Mouse (Mus musculus): ENCODE measurements around the gene Vmn2r114. TPM values are rescaled to one million over a fixed set of nuclear protein-coding genes. Genes with fewer than 3 reads are reported as not detected.
"Not testable (repeated sequence)": the region's sequence is repeated elsewhere in the genome, so short reads cannot be mapped to it uniquely, and the experiment has no call there.

The Vmn2r114 gene
- polyA plus RNA-seq (2014; fragmentation: Nextera tagmentation; extraction: Ambion mirVana): not detected in 2 replicates

DNA sequence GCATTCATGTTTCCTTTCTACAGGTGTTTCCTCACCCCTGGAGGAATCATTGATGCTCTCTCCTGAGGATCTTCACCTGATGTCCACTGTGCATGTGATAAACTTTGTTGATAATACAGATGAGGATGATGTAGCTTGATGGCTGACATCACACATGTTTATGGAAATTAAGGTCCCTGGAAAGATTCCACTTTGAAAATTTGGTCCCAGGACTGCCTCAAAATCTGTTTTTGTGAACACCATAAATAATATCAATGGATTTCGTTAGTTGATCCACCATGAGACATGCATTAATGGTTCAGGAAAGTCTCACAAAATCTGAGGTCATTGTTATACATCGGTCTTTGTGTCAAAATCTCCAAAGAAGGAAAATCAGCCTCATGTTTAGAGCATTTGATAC is at the start of gene Vmn2r114:
Vmn2r114 (minus strand) TSS at position 101 of the 400 bp plus-strand sequence.
- 75% methylated on average over 2 of the region's 2 CpGs for WGBS
- H3K9me3 ChIP-seq (ENCODE audit: control insufficient read depth, low read length); H3K4me3 ChIP-seq (ENCODE audit: low read length); H3K4me1 ChIP-seq (ENCODE audit: control insufficient read depth, insufficient read depth, low read length); H3K4me2 ChIP-seq (replicated peaks; ENCODE audit: low read depth, low read length); H3K9ac ChIP-seq (ENCODE audit: low read depth, low read length); H3K36me3 ChIP-seq (ENCODE audit: control insufficient read depth, insufficient read depth, low read length); H3K27me3 ChIP-seq (ENCODE audit: control insufficient read depth, insufficient read depth, low read length); H3K27ac ChIP-seq (ENCODE audit: low read depth, low read length); ATAC-seq (ENCODE audit: low FRiP score, low TSS enrichment): not testable (repeated sequence)

DNA sequence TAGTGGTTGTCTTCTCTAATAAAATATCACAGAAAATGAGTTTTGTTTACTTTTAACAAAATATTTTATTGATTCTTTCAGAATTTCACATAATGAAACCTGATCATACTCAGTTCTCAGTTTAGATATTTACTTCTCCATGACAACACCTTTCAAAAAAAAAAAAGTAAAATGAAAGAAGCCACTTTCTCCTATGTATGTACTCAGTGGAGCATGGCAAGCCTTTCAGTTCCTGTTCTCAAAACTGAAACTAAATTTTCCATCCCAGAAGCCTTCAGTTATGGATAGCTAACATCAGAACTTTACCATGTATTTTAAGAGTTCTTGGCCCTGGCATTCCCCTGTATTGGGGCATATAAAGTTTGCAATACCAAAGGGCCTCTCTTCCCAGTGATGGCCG is 39.3 kb upstream of the Vmn2r114 start:
- no peak for ATAC-seq (ENCODE audit: low FRiP score, low TSS enrichment)
- no peak overlapping the region for H3K4me2 ChIP-seq (replicated peaks; ENCODE audit: low read depth, low read length)
- 67% methylated on average over 1 of the region's 1 CpGs for WGBS
- no peaks in the 10 kb centered on the region for H3K4me1 ChIP-seq (ENCODE audit: control insufficient read depth, insufficient read depth, low read length)
- H3K4me3 ChIP-seq (ENCODE audit: low read length): no peak overlapping the region
- H3K27ac ChIP-seq (ENCODE audit: low read depth, low read length): no peak overlapping the region
- H3K36me3 ChIP-seq (ENCODE audit: control insufficient read depth, insufficient read depth, low read length): no peaks in the 10 kb centered on the region
- H3K9me3 ChIP-seq (ENCODE audit: control insufficient read depth, low read length): no peaks in the 10 kb centered on the region
- H3K27me3 ChIP-seq (ENCODE audit: control insufficient read depth, insufficient read depth, low read length): no peaks in the 10 kb centered on the region
- H3K9ac ChIP-seq (ENCODE audit: low read depth, low read length): no peak overlapping the region

DNA sequence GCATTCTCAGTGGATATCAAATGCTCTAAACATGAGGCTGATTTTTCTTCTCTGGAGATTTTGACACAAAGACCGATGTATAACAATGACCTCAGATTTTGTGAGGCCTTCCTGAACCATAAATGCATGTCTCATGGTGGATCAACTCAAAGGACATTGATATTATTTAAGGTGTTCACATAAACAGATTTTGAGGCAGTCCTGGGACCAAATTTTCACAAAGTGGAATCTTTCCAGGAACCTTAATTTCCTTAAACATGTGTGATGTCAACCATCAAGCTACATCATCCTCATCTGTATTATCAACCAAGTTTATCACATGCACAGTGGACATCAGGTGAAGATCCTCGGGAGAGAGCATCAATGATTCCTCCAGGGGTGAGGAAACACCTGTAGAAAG is 31.1 kb upstream of the Vmn2r114 start, which contains the start of gene Vmn2r115:
Vmn2r115 (plus strand) TSS at position 301 of the 400 bp plus-strand sequence.
- not testable (repeated sequence) for ATAC-seq (ENCODE audit: low FRiP score, low TSS enrichment); H3K27me3 ChIP-seq (ENCODE audit: control insufficient read depth, insufficient read depth, low read length); H3K9me3 ChIP-seq (ENCODE audit: control insufficient read depth, low read length); H3K4me2 ChIP-seq (replicated peaks; ENCODE audit: low read depth, low read length); H3K4me3 ChIP-seq (ENCODE audit: low read length); H3K4me1 ChIP-seq (ENCODE audit: control insufficient read depth, insufficient read depth, low read length); H3K9ac ChIP-seq (ENCODE audit: low read depth, low read length); H3K27ac ChIP-seq (ENCODE audit: low read depth, low read length); H3K36me3 ChIP-seq (ENCODE audit: control insufficient read depth, insufficient read depth, low read length)
- 68% methylated on average over 2 of the region's 2 CpGs for WGBS

DNA sequence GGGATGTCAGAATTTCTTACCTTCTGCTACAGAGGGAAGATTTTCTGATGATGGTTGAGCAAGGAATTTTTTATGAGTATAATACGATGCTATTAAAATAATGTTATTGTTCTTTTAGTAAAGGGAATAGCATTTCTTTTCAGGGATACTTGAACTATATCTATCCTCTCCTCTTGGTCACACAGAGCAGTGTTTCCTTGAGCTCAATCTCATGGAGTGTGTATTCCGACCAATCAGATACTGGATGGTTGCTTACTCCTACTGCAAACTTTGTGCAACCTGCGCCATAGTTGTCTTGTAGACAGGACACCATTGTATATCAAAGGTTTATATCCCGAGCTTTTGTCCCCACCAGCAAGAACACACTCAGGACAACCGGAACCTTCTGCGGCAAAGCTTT is 18.3 kb upstream of the Vmn2r114 start:
- no peak overlapping the region for H3K9ac ChIP-seq (ENCODE audit: low read depth, low read length)
- H3K36me3 ChIP-seq (ENCODE audit: control insufficient read depth, insufficient read depth, low read length): no peaks in the 10 kb centered on the region
- no peak for ATAC-seq (ENCODE audit: low FRiP score, low TSS enrichment)
- no peaks in the 10 kb centered on the region for H3K9me3 ChIP-seq (ENCODE audit: control insufficient read depth, low read length)
- H3K27ac ChIP-seq (ENCODE audit: low read depth, low read length): no peak overlapping the region
- whole genome bisulfite sequencing: 79% methylated on average over 6 of the region's 6 CpGs
- H3K4me1 ChIP-seq (ENCODE audit: control insufficient read depth, insufficient read depth, low read length): no peaks in the 10 kb centered on the region
- no peaks in the 10 kb centered on the region for H3K27me3 ChIP-seq (ENCODE audit: control insufficient read depth, insufficient read depth, low read length)
- H3K4me2 ChIP-seq (replicated peaks; ENCODE audit: low read depth, low read length): no peak overlapping the region
- H3K4me3 ChIP-seq (ENCODE audit: low read length): no peak overlapping the region

Other genes starting within 250 kb of the Vmn2r114 start
- gene Zfp40, start 119.3 kb downstream of the Vmn2r114 start, polyA plus RNA-seq (2014; fragmentation: Nextera tagmentation; extraction: Ambion mirVana): 10.7 and 12.2 TPM in 2 replicates
- not detected in 2 replicates for gene Vmn2r115, start 31.2 kb upstream of the Vmn2r114 start, polyA plus RNA-seq (2014; fragmentation: Nextera tagmentation; extraction: Ambion mirVana)
- gene Vmn2r116, start 72.1 kb upstream of the Vmn2r114 start, polyA plus RNA-seq (2014; fragmentation: Nextera tagmentation; extraction: Ambion mirVana): not detected in 2 replicates
- gene Vmn2r117, start 167.2 kb upstream of the Vmn2r114 start, polyA plus RNA-seq (2014; fragmentation: Nextera tagmentation; extraction: Ambion mirVana): not detected in 2 replicates

All from kidney, embryonic 14.5 days (tissue).